ENCODE assay signal across 22 mouse cellular contexts in genomic region chr1:157009427-157009826, GRCm38 (mm10).
A peak's percentile ranks its signal among the peaks of the same experiment; 100 is the strongest.
DNase-seq lines count a peak whose midpoint lies in the region; ATAC-seq and TF ChIP-seq lines count a peak whose summit lies in the region.
"Had no signal": no experiment of that assay in that cellular context is flagged by ENCODE, and none has a peak within 500 bp of the region (broad histone marks: within the 10 kb centered on the region; RNA-seq: fewer than 3 reads in every experiment).

No protein-coding gene starts in this region.

- peaks cover 32% of the 10 kb centered on the region for H3K4me1 ChIP-seq in heart, embryonic 10.5 days
- H3K4me1 ChIP-seq in kidney, embryonic 16.5 days (ENCODE audit: insufficient read depth, low read length): peaks cover 8% of the 10 kb centered on the region; the same call in 1 of the 2 replicates
- H3K4me1 ChIP-seq in intestine, postnatal 0 days (replicated peaks; ENCODE audit: control insufficient read depth, insufficient read depth, low read length): no peaks in the 10 kb centered on the region; the same call in 1 of the 2 replicates
- peaks cover 3% of the 10 kb centered on the region; the same call in 1 of the 2 replicates for H3K4me1 ChIP-seq in small intestine, adult 2 months (ENCODE audit: control insufficient read depth, insufficient read depth, insufficient read length, low read length)
- no peaks in the 10 kb centered on the region for H3K4me1 ChIP-seq in hindbrain, postnatal 0 days (ENCODE audit: insufficient read depth, low read length)
- H3K4me1 ChIP-seq: neural tube, embryonic 12.5 days had no signal

- no peak for DNase-seq in heart, embryonic 10.5 days (ENCODE audit: low spot score)
- no peak for DNase-seq in heart, adult 8-10 months (ENCODE audit: low spot score)
- peak; percentile 53 for DNase-seq in kidney, adult 18-20 months
- no peak for DNase-seq in hindbrain, postnatal 0 days (ENCODE audit: low spot score)
- DNase-seq: adrenal gland, postnatal 14 days; cerebellum, adult 9-11 months; gastrocnemius, postnatal 36 days; layer of hippocampus, postnatal 36 days; liver, embryonic 13.5 days; lung, embryonic 14.5 days; right cerebral cortex, adult 18-20 months; thymus, postnatal 25 days had no signal

- no peaks in the 10 kb centered on the region for H3K9me3 ChIP-seq in heart, embryonic 10.5 days
- no peaks in the 10 kb centered on the region for H3K9me3 ChIP-seq in kidney, embryonic 16.5 days (ENCODE audit: low read length)
- no peaks in the 10 kb centered on the region for H3K9me3 ChIP-seq in intestine, postnatal 0 days (ENCODE audit: control insufficient read depth)
- H3K9me3 ChIP-seq in hindbrain, postnatal 0 days (ENCODE audit: low read length): no peaks in the 10 kb centered on the region
- H3K9me3 ChIP-seq: limb, embryonic 13.5 days; liver, embryonic 13.5 days; midbrain, embryonic 12.5 days; neural tube, embryonic 12.5 days had no signal

- WGBS in heart, embryonic 10.5 days: 64% methylated on average over 9 of the region's 9 CpGs
- WGBS in kidney, embryonic 16.5 days: 57% methylated on average over 9 of the region's 9 CpGs
- WGBS in intestine, postnatal 0 days: 36% methylated on average over 9 of the region's 9 CpGs
- WGBS in small intestine, adult 2 months: 32% methylated on average over 9 of the region's 9 CpGs
- 81% methylated on average over 9 of the region's 9 CpGs for WGBS in hindbrain, postnatal 0 days

- no peak for ATAC-seq in kidney, embryonic 16.5 days (ENCODE audit: low FRiP score, low TSS enrichment)
- ATAC-seq in intestine, postnatal 0 days: peak; percentile 84
- no peak for ATAC-seq in hindbrain, postnatal 0 days
- ATAC-seq: forebrain, embryonic 16.5 days had no signal

- no peaks in the 10 kb centered on the region for H3K36me3 ChIP-seq in heart, embryonic 10.5 days
- no peaks in the 10 kb centered on the region for H3K36me3 ChIP-seq in kidney, embryonic 16.5 days (ENCODE audit: insufficient read depth, low read length)
- H3K36me3 ChIP-seq in intestine, postnatal 0 days (ENCODE audit: control insufficient read depth, insufficient read depth): no peaks in the 10 kb centered on the region
- H3K36me3 ChIP-seq in small intestine, adult 2 months (ENCODE audit: control insufficient read depth, insufficient read depth, low read length): no peaks in the 10 kb centered on the region
- no peaks in the 10 kb centered on the region for H3K36me3 ChIP-seq in hindbrain, postnatal 0 days (ENCODE audit: insufficient read depth, low read length)
- H3K36me3 ChIP-seq: limb, embryonic 13.5 days; liver, embryonic 13.5 days; midbrain, embryonic 12.5 days; neural tube, embryonic 12.5 days had no signal

- H3K9ac ChIP-seq in kidney, embryonic 16.5 days (replicated peaks; ENCODE audit: low read length): no peak overlapping the region
- H3K9ac ChIP-seq in intestine, postnatal 0 days (ENCODE audit: low read depth, low read length): no peak overlapping the region
- no peak overlapping the region for H3K9ac ChIP-seq in hindbrain, postnatal 0 days (replicated peaks; ENCODE audit: low read length)
- H3K9ac ChIP-seq: limb, embryonic 13.5 days; liver, embryonic 13.5 days; lung, embryonic 14.5 days; midbrain, embryonic 12.5 days; neural tube, embryonic 12.5 days had no signal

- H3K27ac ChIP-seq in heart, embryonic 10.5 days: peak overlapping the region; percentile 78; the same call in 1 of the 2 replicates
- H3K27ac ChIP-seq in kidney, embryonic 16.5 days (ENCODE audit: low read length): no peak overlapping the region
- no peak overlapping the region for H3K27ac ChIP-seq in intestine, postnatal 0 days (ENCODE audit: low read depth, low read length)
- peak overlapping the region; percentile 69; the same call in 1 of the 2 replicates for H3K27ac ChIP-seq in small intestine, adult 2 months (ENCODE audit: insufficient read depth, low read depth, low read length)
- no peak overlapping the region for H3K27ac ChIP-seq in hindbrain, postnatal 0 days
- H3K27ac ChIP-seq: layer of hippocampus, adult 2 months; limb, embryonic 13.5 days; liver, embryonic 13.5 days; midbrain, embryonic 12.5 days; neural tube, embryonic 12.5 days had no signal

- no peak overlapping the region for H3K4me2 ChIP-seq in kidney, embryonic 16.5 days (replicated peaks; ENCODE audit: low read depth, low read length)
- H3K4me2 ChIP-seq in intestine, postnatal 0 days (replicated peaks; ENCODE audit: low read depth): no peak overlapping the region
- H3K4me2 ChIP-seq in hindbrain, postnatal 0 days (ENCODE audit: low read depth, low read length): no peak overlapping the region
- H3K4me2 ChIP-seq: limb, embryonic 13.5 days; liver, embryonic 13.5 days; lung, embryonic 14.5 days; midbrain, embryonic 12.5 days; neural tube, embryonic 12.5 days had no signal

- no peaks in the 10 kb centered on the region for H3K27me3 ChIP-seq in heart, embryonic 10.5 days (ENCODE audit: insufficient read depth, poor library complexity, severe bottlenecking)
- no peaks in the 10 kb centered on the region for H3K27me3 ChIP-seq in kidney, embryonic 16.5 days (ENCODE audit: insufficient read depth, low read length)
- no peaks in the 10 kb centered on the region for H3K27me3 ChIP-seq in intestine, postnatal 0 days (replicated peaks; ENCODE audit: control insufficient read depth, insufficient read depth, low read length)
- H3K27me3 ChIP-seq in small intestine, adult 2 months (ENCODE audit: control insufficient read depth, insufficient read depth, low read length): no peaks in the 10 kb centered on the region
- H3K27me3 ChIP-seq in hindbrain, postnatal 0 days (ENCODE audit: insufficient read depth, low read length): no peaks in the 10 kb centered on the region
- H3K27me3 ChIP-seq: CH12.LX; limb, embryonic 13.5 days; liver, embryonic 13.5 days; midbrain, embryonic 12.5 days; neural tube, embryonic 12.5 days had no signal

- no peak for TF ChIP-seq CTCF in intestine, postnatal 0 days (IDR thresholded peaks at IDR 0.05; ENCODE audit: low read depth)
- TF ChIP-seq CTCF in small intestine, adult 2 months (IDR thresholded peaks at IDR 0.05; ENCODE audit: extremely low read depth, insufficient read length, insufficient replicate concordance, low read depth, low read length): no peak
- no peak for TF ChIP-seq CTCF in hindbrain, postnatal 0 days (IDR thresholded peaks at IDR 0.05; ENCODE audit: low read depth)

- TF ChIP-seq POLR2A in small intestine, adult 2 months (IDR thresholded peaks at IDR 0.05; ENCODE audit: low read depth, low read length): no peak

- H3K4me3 ChIP-seq in heart, embryonic 10.5 days: no peak overlapping the region
- no peak overlapping the region for H3K4me3 ChIP-seq in kidney, embryonic 16.5 days (ENCODE audit: low read length)
- no peak overlapping the region for H3K4me3 ChIP-seq in intestine, postnatal 0 days (ENCODE audit: low read depth, low read length)
- H3K4me3 ChIP-seq in small intestine, adult 2 months (ENCODE audit: low read depth, low read length): no peak overlapping the region
- H3K4me3 ChIP-seq in hindbrain, postnatal 0 days (ENCODE audit: low read length): no peak overlapping the region
- H3K4me3 ChIP-seq: erythroblast, embryonic 14.5 days; layer of hippocampus, adult 2 months; limb, embryonic 13.5 days; liver, embryonic 13.5 days; midbrain, embryonic 12.5 days; neural tube, embryonic 12.5 days had no signal

Comparison
In these comparisons a context has a peak if more than half of its experiments do, and no peak if none do; other contexts are left out.
1. H3K27ac ChIP-seq: peak in heart, embryonic 10.5 days (single experiment) and small intestine, adult 2 months (single experiment); none in kidney, embryonic 16.5 days (single experiment), intestine, postnatal 0 days (single experiment) and hindbrain, postnatal 0 days (single experiment).